Mouse (Mus musculus) myocyte (in vitro differentiated cells): ENCODE results near the gene Rpl3. TPM values are rescaled to one million over a fixed set of nuclear protein-coding genes. Genes with fewer than 3 reads are reported as not detected.
A peak's percentile ranks its signal among the peaks of the same experiment; 100 is the strongest.

Experiments used
- H3K27me3 ChIP-seq: one replicate; pipeline ENCODE4 v1.6.1; 2011; ENCODE audit not compliant: control insufficient read depth, insufficient read depth, insufficient read length
- H3K36me3 ChIP-seq: one replicate; pipeline ENCODE4 v1.6.1; 2011; ENCODE audit not compliant: control insufficient read depth, insufficient read depth
- H3K4me2 ChIP-seq: one replicate; pipeline ENCODE4 v1.6.1; 2011; ENCODE audit warnings: low read depth, control low read depth
- H3K4me3 ChIP-seq: one replicate; pipeline ENCODE4 v1.5.1; 2011; ENCODE audit warnings: mild to moderate bottlenecking, control low read depth, moderate library complexity
- H3K79me2 ChIP-seq: one replicate; pipeline ENCODE4 v1.6.1; 2011; ENCODE audit not compliant: control insufficient read depth, insufficient read depth
- H3ac ChIP-seq: one replicate; pipeline ENCODE4 v1.6.1; 2011; ENCODE audit not compliant: control insufficient read depth, insufficient read length
- CEBPB ChIP-seq: IDR thresholded peaks from 2 replicates; pipeline ENCODE4 v1.6.1; 2011; ENCODE audit warnings: mild to moderate bottlenecking, moderate library complexity; ENCODE audit not compliant: poor library complexity, insufficient read depth, severe bottlenecking
- E2F4 ChIP-seq: IDR thresholded peaks from one replicate; pipeline ENCODE4 v1.6.1; 2011; ENCODE audit warnings: mild to moderate bottlenecking, control low read depth, moderate library complexity; ENCODE audit not compliant: insufficient read depth
- MAX ChIP-seq: IDR thresholded peaks from one replicate; pipeline ENCODE4 v1.6.1; 2011; ENCODE audit warnings: low read depth, mild to moderate bottlenecking, control low read depth
- MYOD1 ChIP-seq, 3 experiments: IDR thresholded peaks; one replicate each; pipeline ENCODE4 v1.6.1; 2011; ENCODE audit warnings: control low read depth in 2 of 3, low read depth in 2 of 3, mild to moderate bottlenecking in 2 of 3, moderate library complexity in 1 of 3; ENCODE audit not compliant: insufficient read length in 2 of 3, control insufficient read depth in 1 of 3
- MYOG ChIP-seq, 3 experiments: IDR thresholded peaks; one replicate each; pipeline ENCODE4 v1.6.1; 2011; ENCODE audit warnings: control low read depth in 2 of 3, low read depth in 2 of 3, mild to moderate bottlenecking in 2 of 3; ENCODE audit not compliant: insufficient read length in 2 of 3, control insufficient read depth in 1 of 3, insufficient read depth in 1 of 3
- POLR2A ChIP-seq: IDR thresholded peaks from one replicate; pipeline ENCODE4 v1.6.1; 2011; ENCODE audit warnings: low read depth, mild to moderate bottlenecking, control low read depth, moderate library complexity; ENCODE audit not compliant: insufficient read length
- POLR2AphosphoS2 ChIP-seq: IDR thresholded peaks from one replicate; pipeline ENCODE4 v1.6.1; 2011; ENCODE audit warnings: low read depth, control low read depth; ENCODE audit not compliant: insufficient read length
- REST ChIP-seq: IDR thresholded peaks from one replicate; pipeline ENCODE4 v1.6.1; 2011; ENCODE audit warnings: mild to moderate bottlenecking, control low read depth, moderate library complexity; ENCODE audit not compliant: insufficient read depth, insufficient read length
- SRF ChIP-seq: IDR thresholded peaks from one replicate; pipeline ENCODE4 v1.6.1; 2011; ENCODE audit warnings: low read depth; ENCODE audit not compliant: control insufficient read depth, insufficient read length
- TCF12 ChIP-seq: IDR thresholded peaks from one replicate; pipeline ENCODE4 v1.6.1; 2011; ENCODE audit warnings: mild to moderate bottlenecking, control low read depth; ENCODE audit not compliant: poor library complexity, insufficient read depth, severe bottlenecking
- TCF3 ChIP-seq: IDR thresholded peaks from one replicate; pipeline ENCODE4 v1.6.1; 2011; ENCODE audit warnings: low read depth, control low read depth; ENCODE audit not compliant: insufficient read length
- USF1 ChIP-seq: IDR thresholded peaks from one replicate; pipeline ENCODE4 v1.6.1; 2011; ENCODE audit warnings: low read depth, mild to moderate bottlenecking, control low read depth, moderate library complexity
- polyA plus RNA-seq: library from polyadenylated mRNA; unstranded; fragments of >200 nt; fragmentation: generic; extraction: Trizol; gene quantifications from one replicate; pipeline ENCODE4 v1.2.1, GENCODE M21; 2012; ENCODE audit warnings: missing spikeins

Gene Rpl3
- polyA plus RNA-seq, 1 experiment: 1,089 TPM

GRCm38 (mm10) chr15:80135499-80135898 lies 43.8 kb upstream of the Rpl3 start:
- peak overlapping the region; percentile 55 for H3K4me2 ChIP-seq
- H3ac ChIP-seq: no peak overlapping the region
- peaks cover 71% of the 10 kb centered on the region for H3K79me2 ChIP-seq
- H3K36me3 ChIP-seq: peaks cover 6% of the 10 kb centered on the region
- H3K4me3 ChIP-seq: no peak overlapping the region
- TF ChIP-seq TCF12: no peak
- no peak for TF ChIP-seq E2F4
- no peak for TF ChIP-seq REST
- no peak for TF ChIP-seq POLR2A
- no peak for TF ChIP-seq POLR2AphosphoS2
- no peak for TF ChIP-seq MAX
- TF ChIP-seq SRF: no peak
- no peak for TF ChIP-seq TCF3
- no peak for TF ChIP-seq CEBPB
- TF ChIP-seq USF1: no peak
- no peak for TF ChIP-seq MYOG (IDR thresholded peaks at IDR 0.05; ENCODE audit: control insufficient read depth in 1 of 3, insufficient read depth in 1 of 3, insufficient read length in 2 of 3, low read depth in 2 of 3)
- TF ChIP-seq MYOD1 (IDR thresholded peaks at IDR 0.05; ENCODE audit: control insufficient read depth in 1 of 3, insufficient read length in 2 of 3, low read depth in 2 of 3): no peak
- no peaks in the 10 kb centered on the region for H3K27me3 ChIP-seq

- H3K27me3 ChIP-seq: no peaks in the 10 kb centered on the region
- H3K79me2 ChIP-seq: peaks cover 60% of the 10 kb centered on the region
- peak overlapping the region; percentile 77 for H3K4me3 ChIP-seq
- H3K4me2 ChIP-seq: peak overlapping the region; percentile 90
- TF ChIP-seq REST (no peak), E2F4 (no peak), MYOD1 (IDR thresholded peaks at IDR 0.05; ENCODE audit: control insufficient read depth in 1 of 3, insufficient read length in 2 of 3, low read depth in 2 of 3) (no peak), TCF3 (no peak), TCF12 (no peak), USF1 (no peak), MAX (no peak), POLR2AphosphoS2 (no peak), MYOG (IDR thresholded peaks at IDR 0.05; ENCODE audit: control insufficient read depth in 1 of 3, insufficient read depth in 1 of 3, insufficient read length in 2 of 3, low read depth in 2 of 3) (no peak), CEBPB (no peak), SRF (no peak), POLR2A (no peak)
- H3ac ChIP-seq: peak overlapping the region; percentile 90
- no peaks in the 10 kb centered on the region for H3K36me3 ChIP-seq
Observed at GRCm38 (mm10) chr15:80134450-80134847, 42.8 kb upstream of the Rpl3 start.

GRCm38 (mm10) chr15:80133682-80134449 lies 42.2 kb upstream of the Rpl3 start:
- Histone ChIP-seq H3ac (peak overlapping the region; percentile 90), H3K36me3 (no peaks in the 10 kb centered on the region), H3K27me3 (no peaks in the 10 kb centered on the region), H3K79me2 (peaks cover 54% of the 10 kb centered on the region), H3K4me2 (peak overlapping the region; percentile 90), H3K4me3 (peak overlapping the region; percentile 77)
- TF ChIP-seq MYOG (IDR thresholded peaks at IDR 0.05; ENCODE audit: control insufficient read depth in 1 of 3, insufficient read depth in 1 of 3, insufficient read length in 2 of 3, low read depth in 2 of 3): no peak
- TF ChIP-seq CEBPB: no peak
- TF ChIP-seq SRF: peak; percentile 5
- peak; percentile 65 for TF ChIP-seq POLR2AphosphoS2
- TF ChIP-seq REST: no peak
- no peak for TF ChIP-seq E2F4
- peak; percentile 42 for TF ChIP-seq POLR2A

GRCm38 (mm10) chr15:80132993-80133586 lies 41.4 kb upstream of the Rpl3 start, which contains the start of gene Tab1:
Gene Tab1 (plus strand): TSS chr15:80133127.
- peak within 1 kb of the TSS; percentile 90 for H3K4me2 ChIP-seq
- H3K79me2 ChIP-seq: peaks cover 47% of the 10 kb centered on the region
- H3ac ChIP-seq: peak within 1 kb of the TSS; percentile 90
- no peaks in the 10 kb centered on the region for H3K27me3 ChIP-seq
- peak within 1 kb of the TSS; percentile 77 for H3K4me3 ChIP-seq
- TF ChIP-seq MYOG (IDR thresholded peaks at IDR 0.05; ENCODE audit: control insufficient read depth in 1 of 3, insufficient read depth in 1 of 3, insufficient read length in 2 of 3, low read depth in 2 of 3) (peak in 2 of 3 experiments; percentile 50 to 69), CEBPB (no peak), USF1 (no peak), E2F4 (peak; percentile 66), MYOD1 (IDR thresholded peaks at IDR 0.05; ENCODE audit: control insufficient read depth in 1 of 3, insufficient read length in 2 of 3, low read depth in 2 of 3) (peak in 1 of 3 experiments; percentile 43), POLR2A (peak; percentile 68), POLR2AphosphoS2 (peak; percentile 66), SRF (peak; percentile 65), MAX (peak; percentile 5)
- no peaks in the 10 kb centered on the region for H3K36me3 ChIP-seq
